Mouse (Mus musculus) kidney, postnatal 0 days (tissue): ENCODE data around the gene Kif14. TPM values are rescaled to one million over a fixed set of nuclear protein-coding genes. Genes with fewer than 3 reads are reported as not detected.
"Not testable (repeated sequence)": the region's sequence is repeated elsewhere in the genome, so short reads cannot be mapped to it uniquely, and the experiment has no call there.

Source experiments
- ATAC-seq: fragments of 200-750 bp; cut with Nextera tagmentation; replicated peaks from 2 replicates; pipeline ENCODE4 v1.8.0; 2017; ENCODE audit warnings: low read depth, moderate number of reproducible peaks, moderate TSS enrichment, moderate library complexity; ENCODE audit not compliant: low FRiP score
- DNase-seq: peaks from one replicate; pipeline ENCODE4 v3.0.0-alpha.2; 2016; ENCODE audit warnings: low spot score
- H3K27ac ChIP-seq: fragments of 300-500 bp; sonication (generic); 2 replicates; pipeline ENCODE4 v1.5.1; 2014; ENCODE audit warnings: mild to moderate bottlenecking
- H3K27me3 ChIP-seq: fragments of 300-500 bp; sonication (generic); 2 replicates; pipeline ENCODE4 v1.6.1; 2014; ENCODE audit warnings: low read length, mixed read lengths; ENCODE audit not compliant: insufficient read depth
- H3K36me3 ChIP-seq: fragments of 300-500 bp; sonication (generic); 2 replicates; pipeline ENCODE4 v1.6.1; 2014; ENCODE audit warnings: low read length, mixed read lengths; ENCODE audit not compliant: insufficient read depth
- H3K4me1 ChIP-seq: fragments of 300-500 bp; sonication (generic); replicated peaks from 2 replicates; pipeline ENCODE4 v1.6.1; 2014; ENCODE audit warnings: antibody characterized with exemption, low read length, mixed read lengths; ENCODE audit not compliant: insufficient read depth
- H3K4me2 ChIP-seq: fragments of 300-500 bp; sonication (generic); 2 replicates; pipeline ENCODE4 v1.6.1; 2014; ENCODE audit warnings: mild to moderate bottlenecking, low read length, moderate library complexity, mixed read lengths
- H3K4me3 ChIP-seq: fragments of 300-500 bp; sonication (generic); replicated peaks from 2 replicates; pipeline ENCODE4 v1.5.1; 2014; ENCODE audit warnings: low read depth, low read length
- H3K9ac ChIP-seq: fragments of 300-500 bp; sonication (generic); 2 replicates; pipeline ENCODE4 v1.6.1; 2014; ENCODE audit warnings: low read depth, low read length
- H3K9me3 ChIP-seq: fragments of 300-500 bp; sonication (generic); replicated peaks from 2 replicates; pipeline ENCODE4 v1.6.1; 2016; ENCODE audit warnings: low read length, inconsistent platforms, mixed read lengths
- CTCF ChIP-seq: IDR thresholded peaks from 2 replicates; pipeline ENCODE4 v1.5.1; 2016; ENCODE audit warnings: antibody characterized with exemption, low read depth, mild to moderate bottlenecking, moderate library complexity
- WGBS: fragments of 180-500 bp; shearing (Covaris S2); extraction: QIAGEN DNeasy Blood & Tissue Kit; methylation state at CpG from one replicate; pipeline ENCODE4 v1.1.7; 2014; 5-methylcytosine and 5-hydroxymethylcytosine counted together
- polyA plus RNA-seq: library from polyadenylated mRNA; unstranded; fragments of >200 nt; fragmentation: Nextera tagmentation; extraction: Ambion mirVana; gene quantifications from 2 replicates; pipeline ENCODE4 v1.2.1, GENCODE M21; 2015

Gene Kif14
- polyA plus RNA-seq, 1 experiment from 2014 or later, result 2.0 TPM

GRCm38 (mm10) chr1:136547068-136547467, 80.9 kb downstream of the Kif14 start:
- Histone ChIP-seq H3K9ac (no peak overlapping the region), H3K4me2 (no peak overlapping the region), H3K4me1 (no peaks in the 10 kb centered on the region), H3K36me3 (no peaks in the 10 kb centered on the region), H3K27me3 (no peaks in the 10 kb centered on the region), H3K4me3 (no peak overlapping the region), H3K9me3 (no peaks in the 10 kb centered on the region), H3K27ac (no peak overlapping the region)
- 81% methylated on average over 2 of the region's 2 CpGs for WGBS
- DNase-seq (no peak), ATAC-seq (no peak)
- TF ChIP-seq CTCF, result no peak

GRCm38 (mm10) chr1:136550285-136550684, 84.1 kb downstream of the Kif14 start:
- Histone ChIP-seq H3K27me3 (no peaks in the 10 kb centered on the region), H3K36me3 (no peaks in the 10 kb centered on the region), H3K9me3 (no peaks in the 10 kb centered on the region), H3K27ac (no peak overlapping the region), H3K4me1 (no peaks in the 10 kb centered on the region), H3K9ac (no peak overlapping the region), H3K4me3 (no peak overlapping the region), H3K4me2 (no peak overlapping the region)
- no peak for TF ChIP-seq CTCF
- no peak for DNase-seq
- ATAC-seq, result no peak
- 94% methylated on average over 6 of the region's 6 CpGs for WGBS

GRCm38 (mm10) chr1:136550851-136551540, 84.9 kb downstream of the Kif14 start:
- H3K27me3 ChIP-seq, result no peaks in the 10 kb centered on the region
- 26% methylated on average over 16 of the region's 16 CpGs for WGBS
- DNase-seq (peak; percentile 87), ATAC-seq (0 out of 2 replicates have a peak, but pooled peaks have one; percentile 45)
- no peak overlapping the region for H3K4me3 ChIP-seq
- no peak overlapping the region for H3K27ac ChIP-seq
- no peak overlapping the region for H3K9ac ChIP-seq
- no peaks in the 10 kb centered on the region for H3K9me3 ChIP-seq
- H3K36me3 ChIP-seq, result no peaks in the 10 kb centered on the region
- TF ChIP-seq CTCF, result peak; percentile 99
- H3K4me1 ChIP-seq, result no peaks in the 10 kb centered on the region
- H3K4me2 ChIP-seq, result no peak overlapping the region

- H3K4me3 ChIP-seq, result no peak overlapping the region
- no peak overlapping the region for H3K4me2 ChIP-seq
- no peak overlapping the region for H3K27ac ChIP-seq
- no peaks in the 10 kb centered on the region for H3K4me1 ChIP-seq
- no peak overlapping the region for H3K9ac ChIP-seq
- TF ChIP-seq CTCF, result no peak
- no peaks in the 10 kb centered on the region for H3K27me3 ChIP-seq
- DNase-seq, result no peak
- whole genome bisulfite sequencing, result 84% methylated on average over 3 of the region's 3 CpGs
- ATAC-seq, result no peak
- no peaks in the 10 kb centered on the region for H3K9me3 ChIP-seq
- no peaks in the 10 kb centered on the region for H3K36me3 ChIP-seq
Observed at GRCm38 (mm10) chr1:136554686-136555085, 88.5 kb downstream of the Kif14 start.

GRCm38 (mm10) chr1:136555892-136556291, 89.7 kb downstream of the Kif14 start:
- Histone ChIP-seq H3K4me2 (0 out of 2 replicates have a peak overlapping the region, but pooled peaks have one; percentile 10), H3K9ac (no peak overlapping the region), H3K9me3 (no peaks in the 10 kb centered on the region), H3K4me1 (no peaks in the 10 kb centered on the region), H3K36me3 (no peaks in the 10 kb centered on the region), H3K27ac (no peak overlapping the region), H3K27me3 (no peaks in the 10 kb centered on the region), H3K4me3 (no peak overlapping the region)
- peak; percentile 63; the same call in 1 of the 2 replicates for ATAC-seq
- DNase-seq, result peak; percentile 84
- peak; percentile 58 for TF ChIP-seq CTCF
- 19% methylated on average over 7 of the region's 7 CpGs for WGBS

- not testable (repeated sequence) for H3K4me1 ChIP-seq, H3K9me3 ChIP-seq, ATAC-seq, H3K4me3 ChIP-seq, H3K27ac ChIP-seq, H3K4me2 ChIP-seq, H3K9ac ChIP-seq, H3K36me3 ChIP-seq, H3K27me3 ChIP-seq, DNase-seq
- WGBS, result 80% methylated on average over 2 of the region's 2 CpGs
- peak; percentile 39 for TF ChIP-seq CTCF
Observed at GRCm38 (mm10) chr1:136556643-136557042, 90.5 kb downstream of the Kif14 start.

GRCm38 (mm10) chr1:136557436-136557835, 91.3 kb downstream of the Kif14 start:
- Histone ChIP-seq H3K9ac (no peak overlapping the region), H3K27me3 (no peaks in the 10 kb centered on the region), H3K4me2 (no peak overlapping the region), H3K9me3 (no peaks in the 10 kb centered on the region), H3K4me1 (no peaks in the 10 kb centered on the region; the same call in 1 of the 2 replicates), H3K4me3 (no peak overlapping the region), H3K36me3 (no peaks in the 10 kb centered on the region), H3K27ac (no peak overlapping the region)
- WGBS, result 93% methylated on average over 12 of the region's 12 CpGs
- DNase-seq (no peak), ATAC-seq (no peak)
- TF ChIP-seq CTCF, result no peak
